Mouse (Mus musculus): ENCODE results near the gene Slc6a17. TPM values are rescaled to one million over a fixed set of nuclear protein-coding genes. Genes with fewer than 3 reads are reported as not detected.

Slc6a17 gene
- polyA plus RNA-seq, 1 experiment from 2014 or later, result 0.09 TPM

DNA sequence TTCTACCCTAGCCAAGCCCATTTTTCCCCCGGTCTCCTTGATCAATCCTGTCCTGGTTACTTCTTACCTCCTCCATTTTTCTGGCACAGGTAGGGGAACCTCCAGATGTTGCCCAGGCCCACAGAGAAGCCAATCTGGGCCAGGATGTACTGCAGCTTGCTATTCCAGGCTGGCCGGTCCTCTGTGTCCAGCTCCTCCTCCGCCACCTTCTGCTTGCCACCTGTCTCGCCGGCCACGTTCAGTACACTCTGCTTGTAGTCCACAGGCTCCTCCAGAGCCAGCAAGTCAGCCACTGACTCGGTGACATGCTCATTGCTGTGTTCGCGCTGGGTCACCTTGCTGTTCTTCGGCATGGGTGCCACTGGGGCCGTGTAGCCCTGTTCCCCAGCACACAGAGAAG, 17.5 kb downstream of the Slc6a17 start:
- Histone ChIP-seq H3K9ac (no peak overlapping the region), H3K4me3 (replicated peaks) (no peak overlapping the region), H3K9me3 (replicated peaks) (no peaks in the 10 kb centered on the region), H3K4me2 (no peak overlapping the region), H3K27me3 (no peaks in the 10 kb centered on the region), H3K4me1 (replicated peaks) (no peaks in the 10 kb centered on the region), H3K36me3 (replicated peaks) (no peaks in the 10 kb centered on the region), H3K27ac (replicated peaks) (no peak overlapping the region)
- ATAC-seq (ENCODE audit: insufficient read depth), result no peak
- WGBS (ENCODE audit: insufficient replicate concordance), result 79% methylated on average over 11 of the region's 11 CpGs

GRCm38 (mm10) chr3:107496086-107496850, 21.6 kb downstream of the Slc6a17 start:
- Histone ChIP-seq H3K9ac (no peak overlapping the region), H3K4me3 (replicated peaks) (no peak overlapping the region), H3K36me3 (replicated peaks) (no peaks in the 10 kb centered on the region), H3K4me1 (replicated peaks) (no peaks in the 10 kb centered on the region), H3K27me3 (no peaks in the 10 kb centered on the region), H3K4me2 (no peak overlapping the region), H3K9me3 (replicated peaks) (no peaks in the 10 kb centered on the region), H3K27ac (replicated peaks) (no peak overlapping the region)
- 59% methylated on average over 13 of the region's 13 CpGs for WGBS (ENCODE audit: insufficient replicate concordance)
- ATAC-seq (ENCODE audit: insufficient read depth), result no peak

DNA sequence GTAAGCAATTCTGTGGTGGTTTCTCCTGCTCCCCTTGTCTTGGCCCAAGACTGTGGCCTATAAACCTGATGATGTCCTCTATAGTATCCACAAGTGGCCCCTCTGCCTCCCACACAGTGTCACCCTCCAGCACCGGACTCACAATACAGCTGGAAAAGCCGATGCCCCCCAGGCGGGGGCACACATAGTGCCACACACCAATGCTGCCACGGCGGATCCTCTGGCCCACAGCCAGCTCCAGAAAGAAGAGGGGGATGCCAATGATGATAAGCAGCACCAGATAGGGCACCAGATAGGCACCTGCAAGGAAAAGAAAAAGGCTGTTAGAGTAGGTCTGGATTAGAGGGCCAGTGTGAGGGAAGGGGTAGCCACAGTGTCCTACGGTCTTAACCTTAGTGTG, 22.3 kb downstream of the Slc6a17 start:
- H3K27ac ChIP-seq (replicated peaks), result no peak overlapping the region
- H3K27me3 ChIP-seq, result no peaks in the 10 kb centered on the region
- no peaks in the 10 kb centered on the region for H3K9me3 ChIP-seq (replicated peaks)
- H3K4me2 ChIP-seq, result no peak overlapping the region
- 77% methylated on average over 6 of the region's 6 CpGs for WGBS (ENCODE audit: insufficient replicate concordance)
- H3K4me3 ChIP-seq (replicated peaks), result no peak overlapping the region
- H3K9ac ChIP-seq, result no peak overlapping the region
- H3K4me1 ChIP-seq (replicated peaks), result no peaks in the 10 kb centered on the region
- ATAC-seq (ENCODE audit: insufficient read depth), result no peak
- H3K36me3 ChIP-seq (replicated peaks), result no peaks in the 10 kb centered on the region

- Histone ChIP-seq H3K27me3 (no peaks in the 10 kb centered on the region), H3K36me3 (replicated peaks) (no peaks in the 10 kb centered on the region), H3K4me2 (no peak overlapping the region), H3K9me3 (replicated peaks) (no peaks in the 10 kb centered on the region), H3K4me3 (replicated peaks) (no peak overlapping the region), H3K4me1 (replicated peaks) (no peaks in the 10 kb centered on the region), H3K27ac (replicated peaks) (no peak overlapping the region), H3K9ac (no peak overlapping the region)
- ATAC-seq (ENCODE audit: insufficient read depth), result no peak
- WGBS (ENCODE audit: insufficient replicate concordance), result 47% methylated on average over 6 of the region's 6 CpGs
Observed at GRCm38 (mm10) chr3:107491459-107491858, 26.4 kb downstream of the Slc6a17 start.

DNA sequence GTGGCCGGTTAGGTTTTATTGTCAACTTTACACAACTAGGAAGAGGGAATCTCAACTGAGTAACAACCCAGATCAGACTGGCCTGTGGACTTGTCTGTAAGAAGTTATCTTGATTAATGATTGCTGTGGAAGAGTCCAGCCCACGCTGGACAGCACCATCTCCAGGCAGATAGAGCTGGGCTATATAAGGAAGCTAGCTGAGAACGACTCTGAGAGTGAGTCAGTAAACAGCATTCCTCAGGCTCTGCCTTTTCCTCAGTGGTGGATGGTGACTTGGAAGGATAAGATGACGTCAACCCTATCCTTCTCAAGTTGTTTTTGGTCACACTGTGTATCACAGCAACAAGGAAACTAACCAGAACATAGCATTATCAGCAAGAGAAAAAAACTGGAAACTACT, 29.2 kb downstream of the Slc6a17 start:
- H3K9ac ChIP-seq, result no peak overlapping the region
- no peak for ATAC-seq (ENCODE audit: insufficient read depth)
- 29% methylated on average over 4 of the region's 4 CpGs for WGBS (ENCODE audit: insufficient replicate concordance)
- H3K4me2 ChIP-seq, result no peak overlapping the region
- no peak overlapping the region for H3K27ac ChIP-seq (replicated peaks)
- no peaks in the 10 kb centered on the region; the same call in none of the 2 replicates for H3K27me3 ChIP-seq
- no peaks in the 10 kb centered on the region for H3K4me1 ChIP-seq (replicated peaks)
- no peak overlapping the region for H3K4me3 ChIP-seq (replicated peaks)
- no peaks in the 10 kb centered on the region for H3K36me3 ChIP-seq (replicated peaks)
- H3K9me3 ChIP-seq (replicated peaks), result no peaks in the 10 kb centered on the region

GRCm38 (mm10) chr3:107483290-107483689, 34.5 kb downstream of the Slc6a17 start:
- H3K4me3 ChIP-seq (replicated peaks), result no peak overlapping the region
- no peaks in the 10 kb centered on the region for H3K36me3 ChIP-seq (replicated peaks)
- no peak overlapping the region for H3K27ac ChIP-seq (replicated peaks)
- no peaks in the 10 kb centered on the region for H3K4me1 ChIP-seq (replicated peaks)
- no peak overlapping the region for H3K4me2 ChIP-seq
- ATAC-seq (ENCODE audit: insufficient read depth), result no peak
- no peaks in the 10 kb centered on the region for H3K9me3 ChIP-seq (replicated peaks)
- H3K27me3 ChIP-seq, result peaks cover 6% of the 10 kb centered on the region
- 31% methylated on average over 11 of the region's 11 CpGs for WGBS (ENCODE audit: insufficient replicate concordance)
- no peak overlapping the region for H3K9ac ChIP-seq

DNA sequence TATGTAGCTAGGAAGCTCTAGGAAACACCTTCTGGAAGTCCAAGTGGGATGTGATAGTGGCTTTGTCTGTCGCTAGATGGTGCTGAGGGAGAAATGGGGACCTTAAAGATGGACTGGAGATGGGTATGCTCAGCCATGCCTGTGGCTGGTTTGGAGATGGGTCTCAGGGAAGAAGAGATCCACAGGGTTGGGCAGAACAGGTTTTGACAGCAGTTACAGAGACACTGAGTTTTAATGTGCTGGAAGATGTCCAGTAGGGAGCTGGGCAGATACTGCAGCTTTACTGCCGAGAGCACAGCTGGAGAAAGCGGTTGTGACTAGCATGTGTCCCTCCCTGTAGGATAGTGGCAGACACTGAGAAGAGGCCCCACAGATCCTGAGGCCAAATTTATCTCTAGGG, 37.2 kb downstream of the Slc6a17 start:
- Histone ChIP-seq H3K27me3 (peaks cover 6% of the 10 kb centered on the region), H3K9me3 (replicated peaks) (no peaks in the 10 kb centered on the region), H3K36me3 (replicated peaks) (no peaks in the 10 kb centered on the region), H3K9ac (no peak overlapping the region), H3K4me1 (replicated peaks) (no peaks in the 10 kb centered on the region), H3K4me2 (no peak overlapping the region), H3K4me3 (replicated peaks) (no peak overlapping the region), H3K27ac (replicated peaks) (no peak overlapping the region)
- no peak for ATAC-seq (ENCODE audit: insufficient read depth)
- WGBS (ENCODE audit: insufficient replicate concordance), result 15% methylated on average over 3 of the region's 3 CpGs

- no peak for ATAC-seq (ENCODE audit: insufficient read depth)
- no peak overlapping the region for H3K4me3 ChIP-seq (replicated peaks)
- H3K27ac ChIP-seq (replicated peaks), result no peak overlapping the region
- WGBS (ENCODE audit: insufficient replicate concordance), result 28% methylated on average over 6 of the region's 6 CpGs
- no peak overlapping the region for H3K9ac ChIP-seq
- no peaks in the 10 kb centered on the region for H3K36me3 ChIP-seq (replicated peaks)
- no peaks in the 10 kb centered on the region for H3K9me3 ChIP-seq (replicated peaks)
- H3K27me3 ChIP-seq, result no peaks in the 10 kb centered on the region
- no peaks in the 10 kb centered on the region for H3K4me1 ChIP-seq (replicated peaks)
- H3K4me2 ChIP-seq, result no peak overlapping the region
Observed at GRCm38 (mm10) chr3:107472198-107472597, 45.6 kb downstream of the Slc6a17 start.

- WGBS (ENCODE audit: insufficient replicate concordance), result 57% methylated on average over 4 of the region's 4 CpGs
- peaks cover 10% of the 10 kb centered on the region; the same call in 1 of the 2 replicates for H3K27me3 ChIP-seq
- ATAC-seq (ENCODE audit: insufficient read depth), result no peak
Observed at GRCm38 (mm10) chr3:107469059-107469458, 48.8 kb downstream of the Slc6a17 start.

GRCm38 (mm10) chr3:107468106-107468505, 49.7 kb downstream of the Slc6a17 start:
- no peak overlapping the region for H3K4me3 ChIP-seq (replicated peaks)
- 74% methylated on average over 11 of the region's 11 CpGs for WGBS (ENCODE audit: insufficient replicate concordance)
- no peak overlapping the region for H3K27ac ChIP-seq (replicated peaks)
- no peak overlapping the region for H3K4me2 ChIP-seq
- no peak overlapping the region for H3K9ac ChIP-seq
- ATAC-seq (ENCODE audit: insufficient read depth), result no peak
- no peaks in the 10 kb centered on the region for H3K36me3 ChIP-seq (replicated peaks)
- no peaks in the 10 kb centered on the region for H3K9me3 ChIP-seq (replicated peaks)
- no peaks in the 10 kb centered on the region for H3K4me1 ChIP-seq (replicated peaks)
- H3K27me3 ChIP-seq, result peaks cover 19% of the 10 kb centered on the region

More at GRCm38 (mm10) chr3:107469059-107469458, 48.8 kb downstream of the Slc6a17 start:
- Histone ChIP-seq H3K9me3 (replicated peaks) (no peaks in the 10 kb centered on the region), H3K9ac (no peak overlapping the region), H3K4me3 (replicated peaks) (no peak overlapping the region), H3K36me3 (replicated peaks) (no peaks in the 10 kb centered on the region), H3K27ac (replicated peaks) (no peak overlapping the region), H3K4me1 (replicated peaks) (no peaks in the 10 kb centered on the region), H3K4me2 (no peak overlapping the region)

DNA sequence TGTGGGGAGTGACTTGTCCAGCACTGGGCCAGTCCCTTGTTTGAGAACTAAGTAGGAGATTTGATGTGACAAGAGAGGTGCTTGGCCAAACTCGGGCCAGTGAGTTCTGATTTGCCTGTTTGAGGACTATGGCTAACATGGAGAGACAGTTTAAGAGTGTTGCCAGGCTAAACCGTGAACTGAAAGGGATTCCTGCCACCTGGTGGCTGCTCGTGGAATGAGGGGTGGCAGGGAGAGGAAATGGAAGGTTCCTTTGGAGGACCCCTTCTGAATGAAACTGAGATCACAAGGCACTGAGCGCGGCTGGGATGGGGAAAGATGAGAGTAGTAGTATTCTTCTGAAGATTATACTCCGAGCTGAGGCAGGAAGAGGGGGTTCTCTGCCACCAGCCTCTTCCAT, 51.2 kb downstream of the Slc6a17 start:
- no peaks in the 10 kb centered on the region for H3K4me1 ChIP-seq (replicated peaks)
- H3K9ac ChIP-seq, result no peak overlapping the region
- H3K36me3 ChIP-seq (replicated peaks), result no peaks in the 10 kb centered on the region
- peaks cover 34% of the 10 kb centered on the region for H3K27me3 ChIP-seq
- H3K4me3 ChIP-seq (replicated peaks), result no peak overlapping the region
- ATAC-seq (ENCODE audit: insufficient read depth), result no peak
- H3K9me3 ChIP-seq (replicated peaks), result no peaks in the 10 kb centered on the region
- 6% methylated on average over 6 of the region's 6 CpGs for WGBS (ENCODE audit: insufficient replicate concordance)
- H3K4me2 ChIP-seq, result no peak overlapping the region
- no peak overlapping the region for H3K27ac ChIP-seq (replicated peaks)

DNA sequence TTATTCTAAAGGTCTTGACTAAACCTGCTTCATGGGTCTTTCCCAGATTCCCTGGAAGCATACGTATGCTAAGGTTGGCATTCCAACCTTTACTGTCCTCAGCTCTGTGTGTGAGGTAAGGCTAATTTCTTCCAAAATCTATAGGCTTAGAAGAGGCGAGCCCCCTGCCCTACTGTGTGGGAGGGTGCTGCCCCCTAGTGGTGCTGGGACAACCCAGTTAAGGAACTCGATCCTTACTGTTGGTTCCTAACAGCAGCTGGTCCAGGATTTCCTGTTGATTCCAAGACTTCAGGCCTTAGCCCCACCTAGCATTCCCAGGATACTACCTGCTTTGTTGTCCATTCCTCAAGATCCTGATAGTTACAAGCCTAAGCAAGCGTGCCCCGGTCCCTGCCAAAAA, 55.7 kb downstream of the Slc6a17 start:
- Histone ChIP-seq H3K9me3 (replicated peaks) (no peaks in the 10 kb centered on the region), H3K4me3 (replicated peaks) (no peak overlapping the region), H3K4me1 (replicated peaks) (no peaks in the 10 kb centered on the region; the same call in 1 of the 2 replicates), H3K36me3 (replicated peaks) (no peaks in the 10 kb centered on the region), H3K4me2 (no peak overlapping the region), H3K27me3 (peaks cover 79% of the 10 kb centered on the region), H3K27ac (replicated peaks) (no peak overlapping the region), H3K9ac (no peak overlapping the region)
- 18% methylated on average over 5 of the region's 5 CpGs for WGBS (ENCODE audit: insufficient replicate concordance)
- ATAC-seq (ENCODE audit: insufficient read depth), result no peak
